In the genomic region with DNA sequence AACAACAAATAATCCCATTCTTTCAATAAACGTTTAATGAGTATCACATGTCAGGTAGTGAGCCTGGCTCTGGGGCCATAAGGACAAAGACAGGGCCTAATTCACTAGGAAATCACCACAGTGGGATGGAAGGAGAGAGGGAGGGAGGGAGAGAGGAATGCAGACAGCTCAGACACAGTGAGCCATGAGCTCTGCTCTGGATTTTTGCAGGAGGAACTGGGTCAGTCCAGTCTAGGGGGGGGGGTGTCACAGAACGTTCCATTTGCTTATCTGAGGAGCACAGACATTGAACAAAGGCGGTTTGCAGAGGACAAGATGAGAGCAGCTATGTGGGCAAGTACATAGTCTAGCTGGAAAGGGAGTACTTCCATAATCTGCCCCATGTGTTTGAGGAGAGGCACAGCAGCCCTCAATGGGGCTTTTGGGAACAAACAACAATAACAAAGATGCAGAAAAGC, we compare ENCODE assay signal across 9 mouse cellular contexts. TPM values are rescaled to one million over a fixed set of nuclear protein-coding genes. Genes with fewer than 3 reads are reported as not detected.
DNase-seq lines count a peak whose midpoint lies in the region; ATAC-seq lines count a peak whose summit lies in the region.
"Had no signal": no experiment of that assay in that cellular context is flagged by ENCODE, and none has a peak within 500 bp of the region (broad histone marks: within the 10 kb centered on the region; RNA-seq: fewer than 3 reads in every experiment).

No protein-coding gene starts in this region.

- 22% methylated on average over 3 of the region's 3 CpGs for WGBS in hindbrain, embryonic 13.5 days
- WGBS in midbrain, embryonic 15.5 days: 13% methylated on average over 3 of the region's 3 CpGs

- peaks cover 15% of the 10 kb centered on the region for H3K4me1 ChIP-seq in hindbrain, embryonic 13.5 days (replicated peaks)
- H3K4me1 ChIP-seq in midbrain, embryonic 15.5 days: peaks cover 17% of the 10 kb centered on the region; the same call in 1 of the 2 replicates

- peak overlapping the region; percentile 69 for H3K27ac ChIP-seq in hindbrain, embryonic 13.5 days
- H3K27ac ChIP-seq in midbrain, embryonic 15.5 days: 0 out of 2 replicates have a peak overlapping the region, but pooled peaks have one; percentile 5
- H3K27ac ChIP-seq: lung, embryonic 15.5 days had no signal

- H3K9ac ChIP-seq in hindbrain, embryonic 13.5 days: no peak overlapping the region
- H3K9ac ChIP-seq in midbrain, embryonic 15.5 days: no peak overlapping the region
- H3K9ac ChIP-seq: lung, embryonic 15.5 days had no signal

- H3K9me3 ChIP-seq in hindbrain, embryonic 13.5 days: no peaks in the 10 kb centered on the region
- no peaks in the 10 kb centered on the region for H3K9me3 ChIP-seq in midbrain, embryonic 15.5 days
- H3K9me3 ChIP-seq: lung, embryonic 15.5 days had no signal

- H3K36me3 ChIP-seq in hindbrain, embryonic 13.5 days: no peaks in the 10 kb centered on the region
- no peaks in the 10 kb centered on the region for H3K36me3 ChIP-seq in midbrain, embryonic 15.5 days (replicated peaks)
- H3K36me3 ChIP-seq: lung, embryonic 15.5 days had no signal

- H3K27me3 ChIP-seq in hindbrain, embryonic 13.5 days: no peaks in the 10 kb centered on the region
- no peaks in the 10 kb centered on the region for H3K27me3 ChIP-seq in midbrain, embryonic 15.5 days (replicated peaks)
- H3K27me3 ChIP-seq: lung, embryonic 15.5 days had no signal

- H3K4me3 ChIP-seq in hindbrain, embryonic 13.5 days: no peak overlapping the region
- no peak overlapping the region for H3K4me3 ChIP-seq in midbrain, embryonic 15.5 days
- H3K4me3 ChIP-seq: lung, embryonic 15.5 days had no signal

- peak; percentile 55 for ATAC-seq in hindbrain, embryonic 13.5 days (ENCODE audit: low FRiP score)
- ATAC-seq in midbrain, embryonic 15.5 days (replicated peaks): peak; percentile 81

- H3K4me2 ChIP-seq in hindbrain, embryonic 13.5 days: no peak overlapping the region
- no peak overlapping the region for H3K4me2 ChIP-seq in midbrain, embryonic 15.5 days
- H3K4me2 ChIP-seq: lung, embryonic 15.5 days had no signal

- peak; percentile 13 for DNase-seq in kidney, postnatal 14 days
- DNase-seq in kidney, postnatal 25 days: no peak
- DNase-seq in embryo, embryonic 11.5 days (ENCODE audit: low read depth, low spot score): peak; percentile 17
- no peak for DNase-seq in lung, postnatal 36 days
- DNase-seq in kidney, postnatal 36 days: no peak
- DNase-seq in urinary bladder, postnatal 10 days (ENCODE audit: low spot score): no peak

RNA-seq across cellular contexts. Expression of gene Fam122a, which starts 24.7 kb away (rescaled TPM):
- 56.7 and 59.4 TPM in 2 replicates for polyA plus RNA-seq in hindbrain, embryonic 13.5 days (2015; fragmentation: Nextera tagmentation; extraction: Ambion mirVana)
- polyA plus RNA-seq in midbrain, embryonic 15.5 days (2015; fragmentation: Nextera tagmentation; extraction: Ambion mirVana): 48.7 and 52.4 TPM in 2 replicates

Comparison
In these comparisons a context has a peak if more than half of its experiments do, and no peak if none do; other contexts are left out.
1. DNase-seq: peak in kidney, postnatal 14 days (single experiment) and embryo, embryonic 11.5 days (single experiment); none in kidney, postnatal 25 days (0 of 2), lung, postnatal 36 days (single experiment), kidney, postnatal 36 days (0 of 2) and urinary bladder, postnatal 10 days (single experiment).